Mouse (Mus musculus) kidney, postnatal 4 days (tissue): ENCODE data around the gene Mroh3.

ENCODE experiments used
- DNase-seq, 2 experiments: peaks; one replicate each; pipeline ENCODE4 v3.0.0; 2021; ENCODE audit warnings: mixed read lengths in 2 of 2

Gene Mroh3

GRCm38 (mm10) chr1:136212803-136213202, at the start of gene Mroh3:
Gene Mroh3, minus strand, starts transcription at chr1:136212828.
- no peak for DNase-seq

- no peak for DNase-seq
Observed at GRCm38 (mm10) chr1:136260635-136261238, 48.1 kb upstream of the Mroh3 start, which contains the start of gene Gpr25. Gene Gpr25, minus strand, starts transcription at chr1:136260873.

GRCm38 (mm10) chr1:136259893-136260634, 47.4 kb upstream of the Mroh3 start:
- DNase-seq, result peak; percentile 63 to 77

- no peak for DNase-seq
Observed at GRCm38 (mm10) chr1:136259543-136259892, 46.9 kb upstream of the Mroh3 start.

- DNase-seq, result no peak
Observed at GRCm38 (mm10) chr1:136258495-136258894, 45.9 kb upstream of the Mroh3 start.

GRCm38 (mm10) chr1:136255657-136256056, 43.0 kb upstream of the Mroh3 start:
- DNase-seq, result no peak

- no peak for DNase-seq
Observed at GRCm38 (mm10) chr1:136255174-136255573, 42.5 kb upstream of the Mroh3 start.

GRCm38 (mm10) chr1:136254503-136255065, 42.0 kb upstream of the Mroh3 start:
- DNase-seq, result no peak

- DNase-seq, result no peak
Observed at GRCm38 (mm10) chr1:136253472-136253871, 40.8 kb upstream of the Mroh3 start.

- DNase-seq, result peak in 1 of 2 experiments; percentile 14
Observed at GRCm38 (mm10) chr1:136249662-136250061, 37.0 kb upstream of the Mroh3 start.

GRCm38 (mm10) chr1:136247393-136247792, 34.8 kb upstream of the Mroh3 start:
- DNase-seq, result no peak

GRCm38 (mm10) chr1:136244469-136244868, 31.8 kb upstream of the Mroh3 start:
- DNase-seq, result no peak

- DNase-seq, result no peak
Observed at GRCm38 (mm10) chr1:136241801-136242200, 29.2 kb upstream of the Mroh3 start.

- DNase-seq, result no peak
Observed at GRCm38 (mm10) chr1:136238495-136238894, 25.9 kb upstream of the Mroh3 start.

GRCm38 (mm10) chr1:136234595-136235092, 22.0 kb upstream of the Mroh3 start:
- DNase-seq, result no peak

GRCm38 (mm10) chr1:136233892-136234594, 21.4 kb upstream of the Mroh3 start, which contains the start of gene Inava:
Gene Inava, minus strand, starts transcription at chr1:136234264.
- peak; percentile 79 to 86 for DNase-seq

GRCm38 (mm10) chr1:136232986-136233790, 20.6 kb upstream of the Mroh3 start:
- peak; percentile 43 to 56 for DNase-seq

- peak in 1 of 2 experiments; percentile 43 for DNase-seq
Observed at GRCm38 (mm10) chr1:136232285-136232926, 19.8 kb upstream of the Mroh3 start.

- no peak for DNase-seq
Observed at GRCm38 (mm10) chr1:136231596-136231995, 19.0 kb upstream of the Mroh3 start.

GRCm38 (mm10) chr1:136230201-136230600, 17.6 kb upstream of the Mroh3 start:
- DNase-seq, result peak; percentile 57 to 78

- peak; percentile 66 to 79 for DNase-seq
Observed at GRCm38 (mm10) chr1:136229040-136229373, 16.4 kb upstream of the Mroh3 start.
